Mouse (Mus musculus) heart, adult 2 months (tissue): ENCODE results near the gene Plppr3.

Experiments used
- CTCF ChIP-seq: fragments of 200-600 bp; IDR thresholded peaks from 2 replicates; pipeline ENCODE4 v1.8.1; 2022; ENCODE audit warnings: antibody characterized with exemption, mild to moderate bottlenecking, moderate library complexity
- POLR2A ChIP-seq: fragments of 200-500 bp; IDR thresholded peaks from 2 replicates; pipeline ENCODE4 v1.6.1; 2011; ENCODE audit warnings: mild to moderate bottlenecking, low read depth, low read length, control low read depth; ENCODE audit not compliant: insufficient read depth

GRCm38 (mm10) chr10:79820277-79820676 is 54.2 kb downstream of the Plppr3 start:
- TF ChIP-seq CTCF: no peak
- no peak for TF ChIP-seq POLR2A
